Mouse (Mus musculus) cerebellum, adult 2 months (tissue): ENCODE results near the gene Exosc6.

Experiments
- CTCF ChIP-seq: fragments of 200-500 bp; IDR thresholded peaks from 2 replicates; pipeline ENCODE4 v1.5.1; 2011; ENCODE audit warnings: low read depth, mild to moderate bottlenecking, control low read depth, low read length, moderate library complexity, borderline replicate concordance; ENCODE audit not compliant: insufficient read depth
- POLR2A ChIP-seq: fragments of 200-500 bp; IDR thresholded peaks from 2 replicates; pipeline ENCODE4 v1.6.1; 2011; ENCODE audit warnings: low read length, control low read depth, borderline replicate concordance; ENCODE audit not compliant: insufficient read depth

- no peak for TF ChIP-seq CTCF
- no peak for TF ChIP-seq POLR2A
These were observed 26.1 kb upstream of the Exosc6 start for GRCm38 (mm10) chr8:111030045-111030444.
